Mouse (Mus musculus) splenic B cell, adult 2 months (primary cell): ENCODE results near the gene Miox.

Experiments used
- DNase-seq: peaks from one replicate; pipeline ENCODE4 v3.0.0-alpha.2; 2011; ENCODE audit warnings: low read depth, low spot score
- H3K27me3 ChIP-seq: 2 replicates; pipeline ENCODE4 v1.6.1; 2012; ENCODE audit warnings: mild to moderate bottlenecking, low read length, moderate library complexity, mixed read lengths; ENCODE audit not compliant: control insufficient read depth, poor library complexity, insufficient read depth, severe bottlenecking
- H3K36me3 ChIP-seq: 2 replicates; pipeline ENCODE4 v1.6.1; 2012; ENCODE audit warnings: mild to moderate bottlenecking, low read length, moderate library complexity, mixed read lengths; ENCODE audit not compliant: control insufficient read depth, poor library complexity, insufficient read depth, severe bottlenecking

The Miox gene

GRCm38 (mm10) chr15:89334271-89334670 is at the start of gene Miox:
TSS of gene Miox (plus strand) at chr15:89334398.
- no peaks in the 10 kb centered on the region for H3K27me3 ChIP-seq
- no peaks in the 10 kb centered on the region for H3K36me3 ChIP-seq
- DNase-seq, result no peak

GRCm38 (mm10) chr15:89285004-89285403 is 49.2 kb upstream of the Miox start:
- H3K27me3 ChIP-seq, result no peaks in the 10 kb centered on the region
- no peak for DNase-seq

DNA sequence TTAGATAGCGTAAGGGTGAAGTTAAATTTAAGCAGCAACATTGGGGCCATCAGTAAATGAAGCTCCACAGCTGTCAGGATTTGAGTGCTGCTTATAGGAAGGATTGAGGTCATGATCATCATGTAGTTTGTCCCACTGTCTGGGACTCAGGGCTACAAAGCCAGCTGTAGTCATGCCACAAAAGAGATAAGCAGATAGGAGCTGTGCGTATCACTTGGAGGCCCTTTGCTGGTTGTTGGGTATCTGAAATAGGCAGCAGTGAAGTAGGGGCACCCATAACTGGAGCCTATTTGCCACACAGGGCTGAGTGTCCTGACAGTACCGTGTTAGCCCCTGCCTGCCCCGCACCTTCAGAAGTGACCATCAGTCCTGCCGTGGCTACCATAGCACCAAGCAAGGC is 48.7 kb upstream of the Miox start:
- Histone ChIP-seq H3K27me3 (no peaks in the 10 kb centered on the region), H3K36me3 (peaks cover 11% of the 10 kb centered on the region; the same call in 1 of the 2 replicates)
- DNase-seq, result no peak

More at GRCm38 (mm10) chr15:89285004-89285403, 49.2 kb upstream of the Miox start:
- peaks cover 11% of the 10 kb centered on the region; the same call in 1 of the 2 replicates for H3K36me3 ChIP-seq

- DNase-seq, result no peak
- Histone ChIP-seq H3K27me3 (no peaks in the 10 kb centered on the region), H3K36me3 (peaks cover 10% of the 10 kb centered on the region; the same call in 1 of the 2 replicates)
Observed at GRCm38 (mm10) chr15:89286114-89286513, 48.1 kb upstream of the Miox start.

GRCm38 (mm10) chr15:89286582-89286981 is 47.6 kb upstream of the Miox start:
- peaks cover 10% of the 10 kb centered on the region; the same call in 1 of the 2 replicates for H3K36me3 ChIP-seq
- no peak for DNase-seq
- H3K27me3 ChIP-seq, result no peaks in the 10 kb centered on the region

DNA sequence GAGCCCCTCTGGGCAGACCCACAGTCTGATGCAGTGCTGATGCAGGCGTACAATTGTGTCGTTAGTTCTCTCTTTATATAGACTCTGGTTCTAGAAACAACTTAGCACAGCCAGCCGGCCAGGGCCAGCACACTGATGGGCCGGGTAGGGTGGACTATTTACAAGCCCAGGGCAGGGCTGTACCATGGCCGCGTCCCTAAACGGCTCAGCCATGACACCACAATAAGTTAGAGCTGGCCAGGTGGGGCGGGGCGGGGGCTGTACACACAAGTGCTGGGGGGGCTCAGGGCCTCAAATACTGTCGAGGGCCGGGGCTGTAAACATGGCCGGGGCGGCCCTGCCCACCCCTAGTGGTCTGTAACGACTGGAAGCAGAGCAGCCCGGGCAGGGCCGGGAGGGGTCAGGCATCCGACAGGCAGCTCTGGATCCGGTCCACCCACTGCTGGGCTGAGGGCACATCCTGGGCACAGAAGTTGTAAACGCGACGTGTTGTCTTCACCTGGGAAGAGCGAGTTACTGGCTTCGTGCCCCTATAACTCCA is 45.9 kb upstream of the Miox start:
- no peak for DNase-seq
- Histone ChIP-seq H3K27me3 (no peaks in the 10 kb centered on the region), H3K36me3 (peaks cover 10% of the 10 kb centered on the region; the same call in 1 of the 2 replicates)

DNA sequence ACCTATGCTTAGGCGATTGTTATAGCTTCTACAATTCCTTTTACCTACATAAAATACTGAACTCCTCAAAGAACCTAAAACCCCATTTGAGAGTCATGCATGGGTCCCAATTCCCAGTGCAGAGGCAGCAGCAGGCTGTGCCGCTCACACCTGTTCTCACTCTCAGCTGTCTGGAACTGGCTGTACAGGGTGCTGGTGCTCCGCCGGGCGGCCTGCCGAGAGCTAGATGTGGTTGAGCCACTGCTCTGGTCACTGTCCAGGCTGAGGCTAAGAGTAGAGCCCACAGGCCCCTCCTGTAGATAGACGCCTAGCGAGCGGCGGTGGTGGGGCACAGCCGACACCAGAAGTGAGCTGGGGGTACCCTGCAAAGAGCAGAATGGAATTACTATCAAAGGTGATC is 44.7 kb upstream of the Miox start:
- no peaks in the 10 kb centered on the region for H3K27me3 ChIP-seq
- DNase-seq, result no peak
- peaks cover 6% of the 10 kb centered on the region; the same call in 1 of the 2 replicates for H3K36me3 ChIP-seq

DNA sequence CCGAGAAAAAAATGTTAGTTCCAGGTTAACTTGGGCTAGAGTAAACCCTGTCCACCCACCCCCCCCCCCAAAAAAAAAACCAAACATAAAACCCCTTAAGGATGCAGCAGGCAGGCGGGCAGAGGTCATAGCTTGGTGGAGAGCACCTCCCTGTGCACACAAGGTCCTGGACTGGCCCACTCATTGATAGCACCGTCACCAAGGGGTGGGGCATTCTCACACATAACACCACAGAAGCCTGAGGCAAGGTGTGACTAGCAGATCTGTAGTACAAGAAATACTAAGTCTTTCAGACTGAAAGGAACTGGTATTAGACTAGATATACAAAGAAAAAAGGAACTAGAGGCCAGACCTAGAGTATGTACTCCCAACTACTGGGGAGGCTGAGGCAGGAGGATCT is 42.7 kb upstream of the Miox start:
- Histone ChIP-seq H3K27me3 (no peaks in the 10 kb centered on the region), H3K36me3 (peaks cover 6% of the 10 kb centered on the region)
- DNase-seq, result no peak

DNA sequence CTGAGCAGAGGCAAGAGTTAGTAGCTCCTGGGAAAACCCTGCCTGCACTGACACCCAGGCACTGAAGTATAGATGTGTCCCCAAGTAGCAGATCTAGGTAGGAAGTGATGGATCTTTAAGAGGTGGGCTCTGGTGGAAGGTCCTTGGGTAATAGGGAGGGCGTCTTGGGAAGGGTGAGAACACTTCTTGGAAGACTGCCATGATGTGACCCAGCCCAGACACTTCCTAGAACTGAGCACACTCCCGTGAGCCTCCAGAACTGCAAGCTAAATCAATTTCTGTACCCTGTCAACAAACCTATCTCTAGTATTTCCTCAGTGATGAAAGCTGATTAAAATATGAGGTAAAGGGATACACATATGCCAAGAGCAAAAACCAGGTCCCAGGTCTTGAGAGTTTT is 41.4 kb upstream of the Miox start:
- H3K27me3 ChIP-seq, result no peaks in the 10 kb centered on the region
- H3K36me3 ChIP-seq, result peaks cover 6% of the 10 kb centered on the region
- no peak for DNase-seq

GRCm38 (mm10) chr15:89293778-89294177 is 40.4 kb upstream of the Miox start:
- Histone ChIP-seq H3K27me3 (no peaks in the 10 kb centered on the region), H3K36me3 (peaks cover 6% of the 10 kb centered on the region)
- no peak for DNase-seq

DNA sequence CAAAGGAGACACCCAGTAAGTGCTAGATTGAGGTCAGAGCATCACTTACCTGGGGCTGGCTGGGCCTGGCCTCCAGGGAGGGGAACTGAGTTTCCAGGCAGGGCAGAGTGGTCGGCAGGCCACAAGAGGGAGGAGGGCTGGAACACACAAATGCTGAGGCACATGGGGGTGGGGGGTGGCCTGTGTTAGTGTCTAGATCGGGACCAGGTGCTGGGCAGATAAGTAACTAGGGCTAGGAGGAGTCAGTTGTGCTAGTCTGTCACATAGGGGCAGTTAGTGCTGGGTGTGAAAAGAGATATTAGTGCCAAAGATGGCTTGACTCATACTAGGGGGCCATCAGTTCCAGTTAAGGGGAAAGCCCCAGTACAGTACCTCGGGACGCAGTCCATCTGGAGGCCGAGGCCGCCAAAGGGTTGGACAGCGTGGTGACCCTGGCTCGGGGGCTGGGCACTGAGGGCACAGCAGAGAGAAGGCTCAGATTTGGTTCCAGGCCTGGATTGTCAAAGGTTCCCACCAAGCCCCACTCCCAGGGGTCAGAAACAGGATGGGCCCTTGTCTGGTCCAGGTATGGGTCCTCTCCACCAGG is 38.5 kb upstream of the Miox start:
- no peaks in the 10 kb centered on the region; the same call in none of the 2 replicates for H3K36me3 ChIP-seq
- H3K27me3 ChIP-seq, result no peaks in the 10 kb centered on the region
- no peak for DNase-seq

GRCm38 (mm10) chr15:89296465-89296864 is 37.7 kb upstream of the Miox start:
- DNase-seq, result no peak
- no peaks in the 10 kb centered on the region; the same call in none of the 2 replicates for H3K36me3 ChIP-seq
- H3K27me3 ChIP-seq, result no peaks in the 10 kb centered on the region

DNA sequence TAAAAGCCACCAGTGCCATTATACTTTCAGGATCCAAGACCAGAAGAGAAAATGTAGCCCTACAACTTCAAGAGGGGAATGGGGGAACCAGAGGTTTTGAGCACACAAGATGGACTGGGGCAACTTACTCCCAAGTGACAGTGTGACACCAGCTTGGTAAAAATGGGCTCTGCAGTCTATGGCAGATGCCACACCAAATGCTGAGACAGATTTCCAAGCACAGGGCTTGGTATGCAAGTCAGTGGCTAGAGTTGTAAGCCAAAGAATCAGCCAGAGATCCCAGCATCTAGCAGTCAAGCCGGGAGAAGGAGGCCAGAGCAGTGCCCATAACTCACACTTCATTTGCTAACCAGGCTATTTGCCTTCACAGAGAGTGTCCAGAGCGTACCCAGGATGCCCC is 36.5 kb upstream of the Miox start:
- no peak for DNase-seq
- Histone ChIP-seq H3K27me3 (no peaks in the 10 kb centered on the region), H3K36me3 (peaks cover 9% of the 10 kb centered on the region)

- no peaks in the 10 kb centered on the region for H3K27me3 ChIP-seq
- no peak for DNase-seq
Observed at GRCm38 (mm10) chr15:89300180-89300579, 34.0 kb upstream of the Miox start.

GRCm38 (mm10) chr15:89300600-89300999 is 33.6 kb upstream of the Miox start:
- no peak for DNase-seq
- Histone ChIP-seq H3K36me3 (peaks cover 15% of the 10 kb centered on the region), H3K27me3 (no peaks in the 10 kb centered on the region)

More at GRCm38 (mm10) chr15:89300180-89300579, 34.0 kb upstream of the Miox start:
- H3K36me3 ChIP-seq, result peaks cover 15% of the 10 kb centered on the region

DNA sequence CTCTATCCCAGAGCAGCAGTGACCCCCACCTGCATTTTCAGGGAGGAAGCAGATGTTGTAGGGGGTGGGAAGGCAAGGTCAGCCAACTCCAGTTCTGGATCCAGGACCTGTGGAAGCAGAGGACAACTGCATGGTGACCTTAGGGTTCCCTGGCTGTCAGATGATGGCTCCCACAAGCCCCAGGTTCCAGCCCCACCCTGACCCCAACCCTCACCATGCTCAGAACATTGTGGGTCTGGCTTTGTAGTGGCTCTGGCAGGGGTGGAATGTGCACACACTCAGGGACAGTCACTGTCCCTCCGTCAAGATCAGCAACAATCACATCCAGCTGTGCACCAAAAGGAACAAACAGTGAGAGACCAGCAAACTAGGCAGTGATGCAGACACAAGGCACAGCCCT is 28.2 kb upstream of the Miox start:
- no peaks in the 10 kb centered on the region for H3K27me3 ChIP-seq
- DNase-seq, result no peak
- H3K36me3 ChIP-seq, result peaks cover 15% of the 10 kb centered on the region
